Mouse (Mus musculus): ENCODE data around the gene Irf2bp2.

Gene Irf2bp2

DNA sequence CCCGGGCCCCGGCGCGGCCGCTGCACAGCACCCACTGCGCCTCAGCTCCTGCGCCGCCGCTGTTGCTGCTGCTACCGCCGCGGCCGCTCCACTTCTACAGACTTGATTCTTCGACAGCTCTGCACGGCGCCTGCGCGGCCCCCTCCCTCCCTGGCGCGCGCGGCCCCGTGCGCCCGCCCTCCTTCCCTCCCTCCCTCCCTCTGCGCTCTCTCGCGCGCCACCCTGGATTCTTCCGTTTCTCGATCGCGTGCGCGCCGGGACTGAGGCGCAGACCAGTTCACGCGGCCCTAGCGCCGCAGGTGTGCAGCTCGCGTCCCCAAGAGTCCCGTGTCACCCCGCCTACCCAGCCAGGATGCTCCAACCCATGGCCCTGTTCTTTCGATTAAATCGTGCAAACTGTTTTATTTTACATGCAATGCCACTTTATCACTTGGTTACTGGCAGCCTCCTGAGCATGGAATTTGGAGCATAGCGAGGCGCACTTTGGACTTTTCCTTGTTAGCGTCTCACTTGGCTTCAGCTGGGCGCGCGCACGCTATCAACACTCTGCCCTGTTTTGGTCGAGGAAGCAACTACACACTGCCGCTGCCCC lies at the start of gene Irf2bp2:
Gene Irf2bp2 (minus strand): TSS at position 98 of the 592 bp plus-strand sequence.
- DNase-seq (ENCODE audit: low spot score), result no peak

DNA sequence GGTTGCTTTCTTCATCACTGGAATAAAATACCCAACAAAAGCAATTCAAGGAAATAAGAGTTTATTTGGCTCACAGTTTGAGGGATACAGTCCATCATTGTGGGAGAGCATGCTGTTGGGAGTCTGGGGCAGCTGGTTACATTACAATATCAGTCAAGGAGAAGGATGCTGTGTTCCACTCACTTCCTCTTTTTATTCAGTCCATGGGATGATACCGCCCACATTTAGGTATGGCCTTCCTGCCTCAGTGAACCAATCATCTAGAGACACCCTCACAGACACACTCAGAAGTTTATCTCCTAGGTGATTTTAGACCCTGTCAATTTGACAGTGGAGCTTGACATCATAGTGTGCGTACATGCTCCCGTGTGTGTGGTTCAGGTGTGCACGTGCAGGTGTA lies 48.9 kb upstream of the Irf2bp2 start:
- no peak for DNase-seq (ENCODE audit: low spot score)

- DNase-seq (ENCODE audit: low spot score), result no peak
Measured at GRCm38 (mm10) chr8:126641568-126642295, 47.9 kb upstream of the Irf2bp2 start.

DNA sequence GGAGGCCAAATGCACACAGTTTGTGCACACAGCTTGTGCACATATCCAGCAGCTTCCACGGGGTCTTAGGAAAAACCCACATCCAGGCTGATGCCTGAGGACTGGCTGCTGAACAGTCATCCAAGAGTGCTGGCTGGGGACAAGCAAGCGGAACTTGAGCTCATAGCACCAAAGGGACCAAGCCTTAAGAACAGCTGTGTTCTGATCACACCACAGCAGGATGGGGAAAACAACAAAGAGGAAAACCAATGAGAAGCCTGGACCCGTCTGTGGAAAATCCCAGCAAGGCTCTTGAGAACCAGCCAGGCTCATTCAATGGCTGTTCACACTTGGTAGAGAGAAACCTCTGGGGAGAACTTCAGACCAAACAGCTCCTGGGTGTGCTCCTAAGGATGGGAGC lies 45.4 kb upstream of the Irf2bp2 start:
- DNase-seq (ENCODE audit: low spot score), result no peak

GRCm38 (mm10) chr8:126638027-126638426 lies 44.2 kb upstream of the Irf2bp2 start:
- DNase-seq (ENCODE audit: low spot score), result peak; percentile 30

DNA sequence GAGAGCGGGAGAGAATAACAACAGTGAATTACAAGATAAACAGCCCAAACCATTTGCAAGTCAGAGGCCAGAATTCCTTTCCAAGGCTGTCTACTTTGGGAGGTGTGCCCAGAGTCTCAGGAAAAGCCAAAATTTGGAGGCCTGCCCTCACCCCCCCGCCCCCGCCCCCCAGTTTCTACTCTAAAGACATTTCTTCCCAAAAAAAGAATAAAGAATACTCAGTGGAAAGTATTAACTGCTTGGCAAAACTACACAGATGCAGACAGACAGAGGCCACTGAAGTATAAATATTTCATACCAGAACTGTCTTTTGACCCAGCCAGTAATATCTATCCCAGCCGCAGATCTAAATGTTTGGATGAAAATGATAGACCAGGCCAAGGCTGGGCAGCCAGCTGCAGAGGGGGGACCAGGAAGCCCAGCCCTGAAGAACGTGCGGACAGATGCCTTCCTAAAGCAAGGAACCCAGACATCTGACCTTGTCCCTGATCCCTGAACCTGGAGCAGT lies 40.8 kb upstream of the Irf2bp2 start:
- no peak for DNase-seq (ENCODE audit: low spot score)

GRCm38 (mm10) chr8:126628616-126629015 lies 34.8 kb upstream of the Irf2bp2 start:
- DNase-seq (ENCODE audit: low spot score), result no peak

- DNase-seq (ENCODE audit: low spot score), result no peak
Measured at GRCm38 (mm10) chr8:126626415-126626814, 32.6 kb upstream of the Irf2bp2 start.

DNA sequence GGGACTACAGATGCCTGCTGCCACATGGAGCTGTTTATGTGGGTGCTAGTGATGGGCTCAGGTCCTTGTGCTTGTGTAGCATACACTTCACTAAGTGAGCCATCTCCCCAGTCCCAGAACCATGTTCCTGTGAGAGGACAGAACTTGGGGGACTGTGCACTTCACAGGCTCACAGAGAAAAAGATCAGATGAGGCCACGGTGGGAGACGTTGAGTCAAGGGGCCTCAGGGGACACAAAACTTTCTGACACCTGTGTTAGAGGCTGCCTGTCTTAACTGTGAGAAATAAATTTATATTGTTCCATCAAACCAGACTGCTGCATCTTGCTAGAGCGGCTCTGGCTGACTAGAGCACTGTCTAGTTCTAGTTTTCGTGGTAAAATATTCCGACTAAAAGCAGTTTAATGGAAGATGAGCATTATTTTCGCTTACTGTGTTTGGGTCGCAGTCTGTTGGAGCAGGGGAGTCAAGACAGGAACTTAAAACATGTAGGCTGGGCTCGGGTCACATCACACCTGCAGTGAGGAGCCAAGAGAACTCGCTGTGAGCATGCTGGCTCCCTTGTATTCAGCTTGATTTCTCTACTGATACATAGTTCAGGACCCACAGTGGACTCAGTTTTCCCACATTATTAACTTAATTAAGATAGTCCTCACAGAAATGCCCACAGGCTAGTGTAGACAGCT lies 28.5 kb upstream of the Irf2bp2 start:
- no peak for DNase-seq (ENCODE audit: low spot score)

DNA sequence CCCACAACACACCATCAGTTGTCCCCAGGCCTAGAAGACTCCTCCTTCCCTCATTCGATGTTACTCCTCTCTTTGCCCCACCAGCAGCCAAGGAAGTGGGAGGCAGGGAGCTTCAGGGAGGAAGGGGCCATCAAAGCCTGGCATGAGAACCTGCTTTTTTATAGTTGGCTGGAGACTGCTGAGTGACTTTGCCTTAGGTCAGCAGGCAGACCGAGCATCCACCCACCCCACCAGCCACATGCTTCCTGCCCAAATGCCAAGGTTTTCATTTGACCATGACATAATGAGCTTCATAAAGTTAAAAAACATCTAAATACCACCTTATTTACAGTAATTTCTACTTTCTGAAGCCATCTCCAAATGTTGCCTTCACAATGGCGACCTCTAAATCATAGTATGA lies 26.9 kb upstream of the Irf2bp2 start:
- DNase-seq (ENCODE audit: low spot score), result no peak

DNA sequence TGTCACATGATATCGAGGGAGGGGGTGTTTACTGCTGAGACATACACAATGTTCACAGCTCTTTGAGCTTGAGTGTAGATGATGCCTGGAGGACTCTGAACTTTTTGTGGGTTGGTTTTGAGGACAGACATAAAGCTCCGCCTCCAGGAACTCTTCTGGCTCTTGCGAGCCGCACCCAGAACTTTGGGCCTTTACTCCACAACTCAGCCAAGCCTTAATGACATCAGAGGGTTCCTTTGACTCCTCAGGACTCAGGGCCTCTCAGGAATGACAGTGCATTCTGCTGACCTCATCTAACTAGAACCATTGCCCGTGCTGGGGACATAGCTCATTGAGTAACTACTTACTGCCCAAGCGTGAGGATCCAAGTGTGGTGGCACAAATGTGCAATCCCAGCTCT lies 25.7 kb upstream of the Irf2bp2 start:
- no peak for DNase-seq (ENCODE audit: low spot score)

DNA sequence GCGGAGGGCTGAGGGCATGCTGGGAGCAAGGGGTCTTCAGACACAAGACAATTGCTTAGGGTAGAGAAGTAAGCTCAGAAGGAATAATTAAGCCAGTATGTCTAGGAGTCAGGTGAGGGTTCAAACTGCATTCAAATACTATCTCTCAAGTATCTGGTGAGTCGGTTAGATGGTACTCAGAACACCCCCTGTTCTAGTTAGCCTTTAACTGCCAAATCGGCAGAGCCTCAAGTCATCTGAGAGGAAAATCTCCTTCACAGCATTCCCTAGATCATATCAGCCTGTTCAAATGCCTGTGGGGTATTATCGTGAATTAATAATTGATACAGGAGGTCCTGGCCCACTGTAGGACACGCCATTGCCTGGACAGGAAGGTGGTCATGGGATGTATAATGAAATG lies 23.9 kb upstream of the Irf2bp2 start:
- no peak for DNase-seq (ENCODE audit: low spot score)

DNA sequence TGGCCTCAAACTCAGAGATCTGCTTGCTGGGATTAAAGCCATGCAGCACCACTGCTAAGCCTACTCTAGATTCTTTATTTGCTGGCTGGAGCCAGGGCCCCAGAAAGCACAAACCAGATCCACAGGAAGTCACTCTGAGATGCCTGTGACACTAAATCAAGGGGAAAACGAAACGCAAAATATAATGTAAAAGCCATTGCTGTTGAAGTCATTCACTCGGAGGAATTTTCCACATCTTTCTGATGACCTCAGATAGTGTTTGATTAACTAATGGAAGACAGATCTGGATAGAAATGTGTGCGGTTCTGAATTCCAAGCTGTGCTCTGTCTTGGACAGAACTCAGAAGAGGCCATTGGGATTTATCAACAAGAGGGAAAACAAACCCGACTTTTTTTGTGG lies 22.9 kb upstream of the Irf2bp2 start:
- no peak for DNase-seq (ENCODE audit: low spot score)

DNA sequence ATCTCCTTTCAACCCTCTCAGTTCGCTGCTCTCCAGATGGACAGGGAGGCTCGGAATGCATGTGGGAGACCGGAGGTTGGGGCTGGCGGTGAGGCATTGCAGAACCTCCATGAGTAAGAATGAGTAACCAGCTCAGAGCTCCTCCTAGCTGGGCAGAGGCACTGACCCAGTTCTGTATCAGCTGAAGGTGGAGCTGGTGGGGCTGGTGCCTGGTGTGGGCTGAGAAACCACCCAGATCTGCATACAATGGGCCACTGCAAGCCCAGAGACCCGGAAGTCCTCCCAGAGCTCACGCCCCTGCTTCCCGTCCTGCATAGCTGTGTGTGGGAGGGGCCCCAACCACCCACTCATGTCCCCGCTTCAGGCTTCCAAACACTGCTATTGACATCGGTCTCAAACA lies 22.0 kb upstream of the Irf2bp2 start:
- no peak for DNase-seq (ENCODE audit: low spot score)

GRCm38 (mm10) chr8:126614740-126615132 lies 20.9 kb upstream of the Irf2bp2 start:
- no peak for DNase-seq (ENCODE audit: low spot score)

DNA sequence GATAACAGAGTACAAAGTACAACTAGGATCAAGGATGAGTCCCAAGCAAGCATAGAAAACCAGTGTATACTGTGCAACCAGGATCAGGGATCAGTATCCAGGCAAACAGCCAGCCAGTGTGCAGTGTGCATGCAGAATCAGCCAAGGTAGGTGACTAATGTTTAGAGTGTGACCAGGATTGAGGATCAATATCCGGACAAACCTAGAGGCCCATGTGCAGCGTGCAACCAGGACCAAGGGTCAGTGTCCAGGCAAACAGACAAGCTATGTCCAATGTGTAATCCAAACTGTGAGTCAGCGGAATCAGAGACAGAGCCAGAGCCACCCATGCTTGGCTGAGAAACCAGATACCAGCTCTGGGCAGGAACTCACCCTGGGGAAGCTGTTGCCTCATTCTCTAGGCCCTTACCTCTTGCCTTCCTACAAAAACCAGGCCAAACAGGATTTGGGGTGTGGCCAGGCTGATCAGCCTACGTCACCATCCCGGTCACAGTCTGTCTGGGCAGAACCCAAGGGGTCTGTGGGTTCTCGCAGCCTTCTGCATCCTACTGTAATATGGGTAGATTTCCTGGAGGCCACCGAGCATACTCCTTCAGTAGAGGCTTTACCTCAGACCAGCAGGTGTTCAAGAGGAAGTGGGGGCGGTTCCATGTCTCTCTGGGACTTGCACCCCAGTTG lies 20.4 kb upstream of the Irf2bp2 start:
- no peak for DNase-seq (ENCODE audit: low spot score)

DNA sequence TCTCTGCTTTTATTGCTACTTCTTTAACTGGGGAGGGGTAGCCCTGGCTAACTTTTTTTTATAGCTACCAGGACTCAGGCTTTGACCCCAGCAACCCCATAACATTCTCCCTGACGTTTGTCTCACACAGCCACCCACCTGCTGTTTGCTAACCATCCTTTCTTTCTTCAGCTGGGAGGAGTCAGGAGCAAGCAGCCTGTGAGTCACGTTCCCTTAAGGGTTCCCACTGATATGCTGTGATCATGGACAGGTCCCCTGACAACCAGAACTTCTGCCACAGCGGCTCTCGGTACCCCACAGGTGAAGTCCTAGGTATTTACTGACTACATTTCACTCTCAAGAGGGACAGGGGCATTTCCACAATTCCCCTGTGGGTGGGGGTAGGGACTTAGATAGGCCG lies 19.4 kb upstream of the Irf2bp2 start:
- DNase-seq (ENCODE audit: low spot score), result no peak

DNA sequence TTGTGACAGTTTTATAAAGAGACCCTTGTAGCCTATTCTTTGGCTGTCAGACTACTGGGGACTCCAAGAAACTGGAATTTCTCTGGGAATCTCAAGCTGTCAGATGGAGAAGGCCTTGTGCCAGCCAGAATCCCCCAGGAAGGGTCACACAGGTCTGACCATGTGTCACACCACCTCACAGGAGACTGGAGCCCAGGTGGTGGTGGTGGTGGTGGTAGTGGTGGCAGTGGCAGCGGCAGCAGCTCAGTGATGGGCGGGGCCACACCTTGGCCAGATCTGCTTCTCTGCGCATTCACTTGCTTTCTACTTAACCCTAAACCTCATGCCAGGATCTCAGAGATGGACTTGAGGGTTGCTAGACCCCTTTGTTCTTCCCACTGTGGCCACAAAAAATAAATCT lies 19.0 kb upstream of the Irf2bp2 start:
- DNase-seq (ENCODE audit: low spot score), result no peak

DNA sequence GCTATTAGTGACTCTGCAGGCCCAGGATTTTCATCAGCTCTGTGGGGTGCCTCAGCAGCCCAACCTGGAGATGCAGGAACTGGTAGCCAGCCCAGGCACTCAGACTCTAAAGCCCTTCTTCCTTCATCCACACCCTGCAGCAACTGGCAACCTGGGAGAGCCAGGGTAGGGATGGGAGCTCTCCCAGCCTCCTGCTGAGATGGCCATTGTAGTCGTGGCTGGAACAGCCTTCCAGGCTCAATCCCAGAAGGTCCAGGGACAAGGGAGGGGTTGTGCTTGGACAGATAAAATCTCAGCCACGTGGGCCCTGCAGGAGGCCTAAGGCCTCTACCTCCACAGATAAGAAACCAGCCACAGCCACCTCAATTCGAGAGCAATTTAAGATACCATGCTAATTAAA lies 16.9 kb upstream of the Irf2bp2 start:
- DNase-seq (ENCODE audit: low spot score), result no peak

DNA sequence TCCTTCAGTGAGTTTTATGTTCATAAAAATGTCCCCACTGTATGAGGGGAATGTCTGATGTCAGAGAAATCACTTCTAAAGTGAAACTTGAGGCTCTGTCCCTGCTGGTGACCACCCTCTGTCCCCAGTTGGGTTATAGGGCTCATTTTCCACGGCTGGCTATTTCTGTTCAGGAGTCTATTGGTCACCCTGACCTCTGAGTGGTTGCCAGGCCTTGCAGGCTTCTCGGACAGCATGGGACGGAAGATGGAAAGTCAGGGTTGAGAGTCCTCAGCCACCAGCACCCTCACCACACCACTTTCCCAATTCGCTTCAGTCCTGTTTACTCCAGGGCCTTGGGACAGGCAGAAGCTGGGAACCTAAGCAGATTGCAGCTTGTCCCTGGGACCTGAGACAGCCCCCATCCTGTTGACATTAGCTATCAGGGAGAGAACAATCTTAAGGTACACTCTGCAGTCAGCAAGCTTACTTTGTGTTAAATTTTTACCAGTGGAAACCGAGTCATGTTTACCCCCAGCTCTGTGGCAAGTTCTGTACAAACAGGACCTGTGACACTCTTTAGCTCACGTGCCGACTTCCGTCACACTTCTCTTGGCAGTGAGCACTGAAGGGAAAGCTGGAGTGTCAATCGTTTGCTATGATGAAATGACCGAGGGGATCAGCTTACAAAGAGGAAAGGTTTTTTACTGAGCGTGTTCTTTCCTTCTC lies 15.9 kb upstream of the Irf2bp2 start:
- no peak for DNase-seq (ENCODE audit: low spot score)

DNA sequence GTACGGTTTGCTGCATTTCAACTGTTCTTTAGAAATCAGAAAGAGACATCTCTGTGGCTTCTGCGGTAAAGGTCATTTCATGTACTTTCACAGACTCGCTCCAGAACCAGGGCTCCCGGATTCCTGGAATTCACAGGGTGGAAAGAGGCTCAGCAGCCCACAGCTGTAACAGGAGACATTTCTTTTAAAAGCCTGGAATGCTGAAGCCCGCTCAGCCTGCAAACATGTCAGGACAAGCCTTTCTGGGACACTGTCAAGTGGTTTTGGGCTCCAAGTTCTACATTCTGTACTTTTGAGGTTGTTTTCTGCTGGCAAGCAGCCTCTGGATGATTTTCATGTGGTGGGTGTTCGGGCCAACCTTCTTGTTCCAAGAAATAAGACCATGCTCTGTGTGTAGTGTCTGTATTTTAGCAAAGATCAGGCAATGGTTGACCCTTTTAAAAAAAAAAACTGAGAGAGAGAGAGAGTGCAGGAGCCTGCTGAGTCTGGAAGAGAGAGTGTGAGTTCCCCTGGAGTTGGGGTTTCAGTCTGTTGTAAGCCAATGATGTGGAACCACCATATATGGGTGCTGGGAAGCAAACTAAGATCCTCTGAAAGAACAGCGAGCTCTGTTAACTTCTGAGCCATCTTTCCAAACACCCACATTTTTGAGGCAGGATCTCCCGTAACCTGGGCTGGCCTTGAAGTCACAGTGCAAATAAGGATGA lies 9.6 kb upstream of the Irf2bp2 start:
- no peak for DNase-seq (ENCODE audit: low spot score)

All from layer of hippocampus, adult 9-10 months (tissue).